In genomic region chr6:55647771-55648280, GRCm38 (mm10) we compare ENCODE assay signal across 23 mouse cellular contexts. TPM values are rescaled to one million over a fixed set of nuclear protein-coding genes. Genes with fewer than 3 reads are reported as not detected.
A peak's percentile ranks its signal among the peaks of the same experiment; 100 is the strongest.
DNase-seq lines count a peak whose midpoint lies in the region; ATAC-seq and TF ChIP-seq lines count a peak whose summit lies in the region.
"Had no signal": no experiment of that assay in that cellular context is flagged by ENCODE, and none has a peak within 500 bp of the region (broad histone marks: within the 10 kb centered on the region; RNA-seq: fewer than 3 reads in every experiment).

No protein-coding gene starts in this region.

- no peaks in the 10 kb centered on the region for H3K36me3 ChIP-seq in heart, embryonic 10.5 days
- H3K36me3 ChIP-seq in neural tube, embryonic 13.5 days = no peaks in the 10 kb centered on the region
- H3K36me3 ChIP-seq in midbrain, postnatal 0 days (ENCODE audit: insufficient read depth, low read length) = no peaks in the 10 kb centered on the region
- H3K36me3 ChIP-seq: embryonic facial prominence, embryonic 12.5 days; heart, embryonic 15.5 days; hindbrain, embryonic 15.5 days had no signal

- H3K9ac ChIP-seq in neural tube, embryonic 13.5 days = no peak overlapping the region
- no peak overlapping the region for H3K9ac ChIP-seq in midbrain, postnatal 0 days (replicated peaks; ENCODE audit: low read length, poor library complexity, severe bottlenecking)
- H3K9ac ChIP-seq: embryonic facial prominence, embryonic 12.5 days; heart, embryonic 15.5 days; hindbrain, embryonic 15.5 days; liver, postnatal 0 days had no signal

- peaks cover 9% of the 10 kb centered on the region for H3K4me1 ChIP-seq in heart, embryonic 10.5 days
- H3K4me1 ChIP-seq in neural tube, embryonic 13.5 days (replicated peaks) = peaks cover 59% of the 10 kb centered on the region
- peaks cover 3% of the 10 kb centered on the region; the same call in 1 of the 2 replicates for H3K4me1 ChIP-seq in midbrain, postnatal 0 days (ENCODE audit: insufficient read depth, low read length)

- ATAC-seq in neural tube, embryonic 13.5 days (ENCODE audit: low read depth) = no peak
- ATAC-seq in midbrain, postnatal 0 days (ENCODE audit: low FRiP score) = 0 out of 2 replicates have a peak, but pooled peaks have one; percentile 17
- ATAC-seq: liver, postnatal 0 days had no signal

- WGBS in heart, embryonic 10.5 days = 72% methylated on average over 8 of the region's 8 CpGs
- 69% methylated on average over 8 of the region's 8 CpGs for WGBS in neural tube, embryonic 13.5 days
- 41% methylated on average over 8 of the region's 8 CpGs for WGBS in midbrain, postnatal 0 days

- no peaks in the 10 kb centered on the region for H3K9me3 ChIP-seq in heart, embryonic 10.5 days
- H3K9me3 ChIP-seq in neural tube, embryonic 13.5 days = no peaks in the 10 kb centered on the region
- no peaks in the 10 kb centered on the region for H3K9me3 ChIP-seq in midbrain, postnatal 0 days (ENCODE audit: low read length)
- H3K9me3 ChIP-seq: embryonic facial prominence, embryonic 12.5 days; heart, embryonic 15.5 days; hindbrain, embryonic 15.5 days had no signal

- peaks cover 12% of the 10 kb centered on the region for H3K27me3 ChIP-seq in heart, embryonic 10.5 days (ENCODE audit: insufficient read depth, poor library complexity, severe bottlenecking)
- H3K27me3 ChIP-seq in neural tube, embryonic 13.5 days = no peaks in the 10 kb centered on the region
- H3K27me3 ChIP-seq in midbrain, postnatal 0 days (ENCODE audit: insufficient read depth, low read length) = no peaks in the 10 kb centered on the region
- H3K27me3 ChIP-seq: embryonic facial prominence, embryonic 12.5 days; hindbrain, embryonic 15.5 days had no signal

- peak; percentile 33 for DNase-seq in heart, embryonic 10.5 days (ENCODE audit: low spot score)
- no peak for DNase-seq in heart, postnatal 36 days
- DNase-seq in neural tube, embryonic 10.5 days (ENCODE audit: extremely low spot score, low spot score) = no peak
- DNase-seq in forelimb bud, embryonic 11.5 days (ENCODE audit: low read depth, low spot score) = peak; percentile 38
- DNase-seq in midbrain, postnatal 0 days (ENCODE audit: low spot score) = no peak
- no peak for DNase-seq in adrenal gland, postnatal 36 days
- no peak for DNase-seq in urinary bladder, postnatal 10 days (ENCODE audit: low spot score)
- DNase-seq: B cell, adult 2 months; liver, postnatal 0 days; lung, postnatal 10 days; thymus, postnatal 14 days had no signal

- no peak for TF ChIP-seq CTCF in midbrain, postnatal 0 days (IDR thresholded peaks at IDR 0.05)

- intact Hi-C loops in heart, postnatal 36 days (cut with DNase I) = no loop called here

- no peak overlapping the region for H3K4me2 ChIP-seq in neural tube, embryonic 13.5 days
- H3K4me2 ChIP-seq in midbrain, postnatal 0 days (ENCODE audit: low read depth, low read length, poor library complexity, severe bottlenecking) = no peak overlapping the region
- H3K4me2 ChIP-seq: embryonic facial prominence, embryonic 12.5 days; heart, embryonic 15.5 days; hindbrain, embryonic 15.5 days had no signal

- H3K4me3 ChIP-seq in heart, embryonic 10.5 days = no peak overlapping the region
- no peak overlapping the region for H3K4me3 ChIP-seq in neural tube, embryonic 13.5 days
- H3K4me3 ChIP-seq in midbrain, postnatal 0 days (ENCODE audit: low read depth, low read length) = no peak overlapping the region
- H3K4me3 ChIP-seq: embryonic facial prominence, embryonic 12.5 days; heart, embryonic 15.5 days; hindbrain, embryonic 15.5 days had no signal

- H3K27ac ChIP-seq in heart, embryonic 10.5 days = no peak overlapping the region
- peak overlapping the region; percentile 1; the same call in 1 of the 2 replicates for H3K27ac ChIP-seq in neural tube, embryonic 13.5 days (replicated peaks)
- H3K27ac ChIP-seq in midbrain, postnatal 0 days (ENCODE audit: low read depth, low read length) = no peak overlapping the region
- H3K27ac ChIP-seq: embryonic facial prominence, embryonic 12.5 days; heart, embryonic 15.5 days had no signal

RNA-seq across cellular contexts. Expression of gene Neurod6, which starts 33.2 kb away (rescaled TPM):
- polyA plus RNA-seq in heart, embryonic 10.5 days (2016; fragmentation: Nextera tagmentation; extraction: Ambion mirVana) = not detected in 2 replicates
- not detected for total RNA-seq in heart, postnatal 36 days (2021)
- 107 and 114 TPM in 2 replicates for polyA plus RNA-seq in neural tube, embryonic 13.5 days (2015; fragmentation: Nextera tagmentation; extraction: Ambion mirVana)
- total RNA-seq in midbrain, postnatal 0 days (2014; rRNA removed) = 5.8 and 10.0 TPM in 2 replicates
- polyA plus RNA-seq in midbrain, postnatal 0 days (2015; fragmentation: Nextera tagmentation; extraction: Ambion mirVana) = 10.1 and 10.3 TPM in 2 replicates
- total RNA-seq in adrenal gland, postnatal 36 days (2021) = not detected
- total RNA-seq: gastrocnemius, adult 18-20 months; granulocyte monocyte progenitor cell, adult 5-6 weeks; liver, adult 2 months; megakaryocyte, adult 5-6 weeks had no signal
- polyA plus RNA-seq: intestine, embryonic 16.5 days; kidney, embryonic 16.5 days; large intestine, adult 2 months; liver, adult 2 months; liver, postnatal 0 days; small intestine, adult 2 months had no signal

Comparison
In these comparisons a context has a peak if more than half of its experiments do, and no peak if none do; other contexts are left out.
1. DNase-seq: peak in heart, embryonic 10.5 days (single experiment) and forelimb bud, embryonic 11.5 days (single experiment); none in heart, postnatal 36 days (0 of 2), neural tube, embryonic 10.5 days (single experiment), midbrain, postnatal 0 days (single experiment), adrenal gland, postnatal 36 days (0 of 2) and urinary bladder, postnatal 10 days (single experiment).